Mouse (Mus musculus): Measurements from ENCODE around the gene Nkx2-5.

The Nkx2-5 gene

GRCm38 (mm10) chr17:26836786-26837545 is 7.8 kb downstream of the Nkx2-5 start:
- DNase-seq (ENCODE audit: low spot score in 2 of 2) = no peak

- DNase-seq (ENCODE audit: low spot score in 2 of 2) = no peak
These were observed 8.4 kb downstream of the Nkx2-5 start for GRCm38 (mm10) chr17:26836377-26836776.

- DNase-seq (ENCODE audit: low spot score in 2 of 2) = no peak
These were observed 8.9 kb downstream of the Nkx2-5 start for GRCm38 (mm10) chr17:26835956-26836355.

- no peak for DNase-seq (ENCODE audit: low spot score in 2 of 2)
These were observed 9.6 kb downstream of the Nkx2-5 start for GRCm38 (mm10) chr17:26834966-26835755.

- DNase-seq (ENCODE audit: low spot score in 2 of 2) = no peak
These were observed 10.4 kb downstream of the Nkx2-5 start for GRCm38 (mm10) chr17:26834302-26834965.

- no peak for DNase-seq (ENCODE audit: low spot score in 2 of 2)
These were observed 11.0 kb downstream of the Nkx2-5 start for GRCm38 (mm10) chr17:26833806-26834205.

GRCm38 (mm10) chr17:26826131-26826530 is 18.7 kb downstream of the Nkx2-5 start:
- DNase-seq (ENCODE audit: low spot score in 2 of 2) = no peak

- no peak for DNase-seq (ENCODE audit: low spot score in 2 of 2)
These were observed 27.0 kb downstream of the Nkx2-5 start for GRCm38 (mm10) chr17:26817776-26818175.

- DNase-seq (ENCODE audit: low spot score in 2 of 2) = no peak
These were observed 28.0 kb downstream of the Nkx2-5 start for GRCm38 (mm10) chr17:26816810-26817209.

- no peak for DNase-seq (ENCODE audit: low spot score in 2 of 2)
These were observed 31.3 kb downstream of the Nkx2-5 start for GRCm38 (mm10) chr17:26813497-26813896.

- DNase-seq (ENCODE audit: low spot score in 2 of 2) = no peak
These were observed 32.2 kb downstream of the Nkx2-5 start for GRCm38 (mm10) chr17:26812607-26813006.

GRCm38 (mm10) chr17:26802886-26803285 is 41.9 kb downstream of the Nkx2-5 start:
- no peak for DNase-seq (ENCODE audit: low spot score in 2 of 2)

- no peak for DNase-seq (ENCODE audit: low spot score in 2 of 2)
These were observed 47.3 kb downstream of the Nkx2-5 start for GRCm38 (mm10) chr17:26797379-26798128.

- DNase-seq (ENCODE audit: low spot score in 2 of 2) = no peak
These were observed 49.4 kb downstream of the Nkx2-5 start for GRCm38 (mm10) chr17:26795386-26795785.

- DNase-seq (ENCODE audit: low spot score in 2 of 2) = peak; percentile 50 to 54
These were observed 50.1 kb downstream of the Nkx2-5 start for GRCm38 (mm10) chr17:26794744-26795143.

GRCm38 (mm10) chr17:26793068-26793765 is 51.6 kb downstream of the Nkx2-5 start:
- DNase-seq (ENCODE audit: low spot score in 2 of 2) = no peak

GRCm38 (mm10) chr17:26792096-26792495 is 52.7 kb downstream of the Nkx2-5 start:
- no peak for DNase-seq (ENCODE audit: low spot score in 2 of 2)

- no peak for DNase-seq (ENCODE audit: low spot score in 2 of 2)
These were observed 53.2 kb downstream of the Nkx2-5 start for GRCm38 (mm10) chr17:26791580-26791979.

- peak; percentile 70 to 76 for DNase-seq (ENCODE audit: low spot score in 2 of 2)
These were observed 54.3 kb downstream of the Nkx2-5 start for GRCm38 (mm10) chr17:26790269-26791214.

Measured in spleen, postnatal 36 days (tissue).